Mouse (Mus musculus) embryonic facial prominence, embryonic 13.5 days (tissue): ENCODE measurements at regions not wholly inside any gene's neighbourhood (a gene's known extent, or its start where the extent isn't known, plus 50 kb on each side); places are given as distances from the start of the nearest gene placed in this dataset.

Source experiments
- ATAC-seq: fragments of 200-750 bp; cut with Nextera tagmentation; 2 replicates; pipeline ENCODE4 v1.8.0; 2017; ENCODE audit warnings: low read depth; ENCODE audit not compliant: insufficient number of reproducible peaks, insufficient read depth, low FRiP score, low TSS enrichment
- H3K27ac ChIP-seq: fragments of 300-500 bp; sonication (generic); 2 replicates; pipeline ENCODE4 v1.5.1; 2015; ENCODE audit warnings: moderate library complexity, mild to moderate bottlenecking, inconsistent platforms
- H3K27me3 ChIP-seq: fragments of 300-500 bp; sonication (generic); 2 replicates; pipeline ENCODE4 v1.6.1; 2015; ENCODE audit warnings: mild to moderate bottlenecking, inconsistent platforms
- H3K36me3 ChIP-seq: fragments of 300-500 bp; sonication (generic); 2 replicates; pipeline ENCODE4 v1.6.1; 2015; ENCODE audit warnings: mild to moderate bottlenecking, inconsistent platforms
- H3K4me1 ChIP-seq: fragments of 300-500 bp; sonication (generic); 2 replicates; pipeline ENCODE4 v1.6.1; 2015; ENCODE audit warnings: inconsistent platforms
- H3K4me2 ChIP-seq: fragments of 300-500 bp; sonication (generic); 2 replicates; pipeline ENCODE4 v1.6.1; 2015; ENCODE audit warnings: moderate library complexity, mild to moderate bottlenecking, inconsistent platforms
- H3K4me3 ChIP-seq: fragments of 300-500 bp; sonication (generic); 2 replicates; pipeline ENCODE4 v1.5.1; 2015; ENCODE audit warnings: mild to moderate bottlenecking, inconsistent platforms
- H3K9ac ChIP-seq: fragments of 300-500 bp; sonication (generic); 2 replicates; pipeline ENCODE4 v1.6.1; 2015; ENCODE audit warnings: mild to moderate bottlenecking, inconsistent platforms
- H3K9me3 ChIP-seq: fragments of 300-500 bp; sonication (generic); 2 replicates; pipeline ENCODE4 v1.6.1; 2016; ENCODE audit warnings: inconsistent platforms
- WGBS: fragments of 180-500 bp; shearing (Covaris S2); methylation state at CpG from one replicate; pipeline ENCODE4 v1.1.7; 2015; ENCODE audit warnings: mixed read lengths; 5-methylcytosine and 5-hydroxymethylcytosine counted together

DNA sequence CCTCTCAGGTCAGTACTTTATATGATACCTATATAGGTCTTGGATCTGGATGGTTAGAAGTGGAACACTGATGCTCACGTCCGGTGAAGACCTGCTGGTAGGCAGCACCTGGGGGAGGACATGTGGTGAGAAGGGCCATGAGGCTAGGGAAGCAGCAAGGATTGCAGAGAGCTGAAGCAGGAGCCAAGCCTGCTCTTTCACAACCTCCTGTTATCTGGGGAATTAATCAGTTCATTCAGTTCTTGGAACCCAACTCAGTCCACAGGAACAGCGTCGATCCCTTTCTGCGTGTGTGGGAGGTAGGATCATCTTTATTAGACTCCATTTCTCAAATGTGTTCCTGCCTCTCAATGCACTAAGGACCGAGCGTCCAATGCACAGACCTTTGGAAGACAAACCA is 107.9 kb upstream of the Ofcc1 start:
- Histone ChIP-seq H3K36me3 (no peaks in the 10 kb centered on the region), H3K27me3 (no peaks in the 10 kb centered on the region), H3K4me3 (no peak overlapping the region), H3K9ac (no peak overlapping the region), H3K4me2 (no peak overlapping the region), H3K27ac (no peak overlapping the region), H3K9me3 (no peaks in the 10 kb centered on the region), H3K4me1 (no peaks in the 10 kb centered on the region)
- 93% methylated on average over 7 of the region's 7 CpGs for WGBS
- no peak for ATAC-seq

DNA sequence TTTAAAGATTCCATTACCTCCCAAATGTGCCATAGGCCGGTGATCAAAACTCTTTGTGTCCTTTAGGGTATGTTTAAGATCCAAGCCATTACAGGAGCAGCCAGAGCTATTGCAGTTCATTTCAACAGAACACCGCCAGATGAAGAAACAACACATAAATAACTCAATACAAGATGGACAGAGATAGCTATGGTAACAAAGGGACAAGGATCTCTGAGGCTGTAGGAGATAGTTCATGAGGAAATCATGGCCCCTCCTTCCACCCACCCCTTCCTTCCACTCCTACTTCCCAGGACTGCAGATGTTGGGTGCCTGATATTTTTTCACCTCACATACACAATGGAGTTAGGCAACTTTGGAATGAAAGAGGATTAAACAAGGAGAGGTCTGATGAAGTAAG is 92.1 kb upstream of the Ofcc1 start:
- ATAC-seq: no peak
- Histone ChIP-seq H3K9me3 (no peaks in the 10 kb centered on the region), H3K4me2 (no peak overlapping the region), H3K27me3 (no peaks in the 10 kb centered on the region), H3K27ac (no peak overlapping the region), H3K4me3 (no peak overlapping the region), H3K4me1 (no peaks in the 10 kb centered on the region), H3K9ac (no peak overlapping the region), H3K36me3 (no peaks in the 10 kb centered on the region)
- 93% methylated on average over 2 of the region's 2 CpGs for WGBS

- 88% methylated on average over 8 of the region's 8 CpGs for WGBS
- Histone ChIP-seq H3K4me3 (no peak overlapping the region), H3K9me3 (no peaks in the 10 kb centered on the region), H3K27me3 (no peaks in the 10 kb centered on the region), H3K27ac (no peak overlapping the region), H3K36me3 (no peaks in the 10 kb centered on the region), H3K4me1 (no peaks in the 10 kb centered on the region), H3K4me2 (no peak overlapping the region), H3K9ac (no peak overlapping the region)
- ATAC-seq: no peak
Measured at GRCm38 (mm10) chr13:40429831-40430230, 68.6 kb upstream of the Ofcc1 start.

GRCm38 (mm10) chr13:40423051-40423450 is 61.8 kb upstream of the Ofcc1 start:
- Histone ChIP-seq H3K4me1 (peaks cover 1% of the 10 kb centered on the region; the same call in 1 of the 2 replicates), H3K9ac (no peak overlapping the region), H3K27me3 (no peaks in the 10 kb centered on the region), H3K9me3 (no peaks in the 10 kb centered on the region), H3K4me2 (no peak overlapping the region), H3K4me3 (no peak overlapping the region), H3K36me3 (no peaks in the 10 kb centered on the region), H3K27ac (no peak overlapping the region)
- 60% methylated on average over 3 of the region's 3 CpGs for WGBS
- ATAC-seq: no peak

DNA sequence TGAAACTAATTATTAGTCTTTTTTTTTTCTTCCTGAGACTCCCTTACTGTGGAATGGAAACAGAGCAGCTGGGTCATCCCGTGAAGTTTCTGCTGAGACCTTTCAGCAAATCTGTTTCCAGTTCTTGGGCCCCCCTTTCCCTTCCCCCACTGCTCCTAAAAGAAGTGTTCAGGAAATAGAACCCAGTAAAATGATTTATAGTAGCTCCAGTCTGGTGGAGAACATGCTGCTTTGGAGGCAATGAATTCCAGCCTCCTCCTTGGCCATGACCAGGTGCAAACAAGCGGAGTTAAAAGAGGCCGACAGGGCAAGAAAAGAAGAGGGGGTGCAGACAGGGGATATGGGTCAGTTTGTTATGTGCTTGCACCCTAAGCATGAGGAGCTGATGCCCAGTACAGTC is 56.6 kb upstream of the Ofcc1 start:
- Histone ChIP-seq H3K9ac (no peak overlapping the region), H3K4me1 (peaks cover 6% of the 10 kb centered on the region; the same call in 1 of the 2 replicates), H3K27me3 (no peaks in the 10 kb centered on the region), H3K27ac (no peak overlapping the region), H3K4me3 (no peak overlapping the region), H3K36me3 (no peaks in the 10 kb centered on the region), H3K9me3 (no peaks in the 10 kb centered on the region), H3K4me2 (no peak overlapping the region)
- ATAC-seq: no peak
- WGBS: 36% methylated on average over 3 of the region's 3 CpGs

DNA sequence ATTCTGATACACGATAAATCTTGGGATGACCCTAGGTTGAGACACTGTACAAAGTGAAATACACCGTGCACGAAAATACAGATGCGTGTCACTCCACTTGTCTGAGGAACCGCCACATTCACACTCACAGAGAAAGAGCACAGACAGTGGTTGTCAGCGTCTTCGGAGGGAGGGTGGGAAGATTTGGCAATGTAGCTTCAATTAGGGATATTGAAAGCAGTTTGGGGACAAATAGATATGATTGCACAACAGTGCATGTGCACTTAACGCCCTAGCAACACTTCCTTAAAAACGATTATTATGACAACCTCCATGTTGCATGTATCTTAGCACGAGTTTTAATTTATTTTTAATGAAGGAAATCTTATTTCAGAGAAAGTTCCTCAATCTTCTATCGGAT is 51.8 kb upstream of the Ofcc1 start:
- ATAC-seq: no peak
- no peak overlapping the region for H3K9ac ChIP-seq
- no peaks in the 10 kb centered on the region for H3K9me3 ChIP-seq
- no peak overlapping the region for H3K4me2 ChIP-seq
- no peaks in the 10 kb centered on the region for H3K36me3 ChIP-seq
- H3K27ac ChIP-seq: no peak overlapping the region
- H3K4me3 ChIP-seq: no peak overlapping the region
- WGBS: 93% methylated on average over 11 of the region's 11 CpGs
- H3K4me1 ChIP-seq: peaks cover 5% of the 10 kb centered on the region; the same call in 1 of the 2 replicates
- no peaks in the 10 kb centered on the region for H3K27me3 ChIP-seq
